Mouse (Mus musculus) liver, embryonic 15.5 days (tissue): ENCODE data around the gene She. TPM values are rescaled to one million over a fixed set of nuclear protein-coding genes. Genes with fewer than 3 reads are reported as not detected.
"Not testable (repeated sequence)": the region's sequence is repeated elsewhere in the genome, so short reads cannot be mapped to it uniquely, and the experiment has no call there.

Source experiments
- ATAC-seq: fragments of 200-750 bp; cut with Nextera tagmentation; 2 replicates; pipeline ENCODE4 v1.8.0; 2017; ENCODE audit warnings: moderate number of reproducible peaks, mild to moderate bottlenecking, moderate library complexity; ENCODE audit not compliant: insufficient read depth
- H3K27ac ChIP-seq: fragments of 300-500 bp; sonication (generic); replicated peaks from 2 replicates; pipeline ENCODE4 v1.5.1; 2015; ENCODE audit warnings: mild to moderate bottlenecking, inconsistent platforms
- H3K27me3 ChIP-seq: fragments of 300-500 bp; sonication (generic); 2 replicates; pipeline ENCODE4 v1.6.1; 2015; ENCODE audit warnings: mild to moderate bottlenecking, inconsistent platforms
- H3K36me3 ChIP-seq: fragments of 300-500 bp; sonication (generic); replicated peaks from 2 replicates; pipeline ENCODE4 v1.6.1; 2015; ENCODE audit warnings: moderate library complexity, mild to moderate bottlenecking, inconsistent platforms
- H3K4me1 ChIP-seq: fragments of 300-500 bp; sonication (generic); replicated peaks from 2 replicates; pipeline ENCODE4 v1.6.1; 2015; ENCODE audit warnings: inconsistent platforms
- H3K4me2 ChIP-seq: fragments of 300-500 bp; sonication (generic); 2 replicates; pipeline ENCODE4 v1.6.1; 2015; ENCODE audit warnings: moderate library complexity, mild to moderate bottlenecking, inconsistent platforms
- H3K4me3 ChIP-seq: fragments of 300-500 bp; sonication (generic); replicated peaks from 2 replicates; pipeline ENCODE4 v1.5.1; 2015; ENCODE audit warnings: mild to moderate bottlenecking, inconsistent platforms
- H3K9ac ChIP-seq: fragments of 300-500 bp; sonication (generic); 2 replicates; pipeline ENCODE4 v1.6.1; 2015; ENCODE audit warnings: moderate library complexity, mild to moderate bottlenecking, inconsistent platforms
- H3K9me3 ChIP-seq: fragments of 300-500 bp; sonication (generic); replicated peaks from 2 replicates; pipeline ENCODE4 v1.6.1; 2016; ENCODE audit warnings: inconsistent platforms
- WGBS: fragments of 180-500 bp; shearing (Covaris S2); methylation state at CpG from one replicate; pipeline ENCODE4 v1.1.7; 2015; ENCODE audit warnings: mixed read lengths; ENCODE audit not compliant: insufficient replicate concordance; 5-methylcytosine and 5-hydroxymethylcytosine counted together
- polyA plus RNA-seq: library from polyadenylated mRNA; unstranded; fragments of >200 nt; fragmentation: Nextera tagmentation; extraction: Ambion mirVana; gene quantifications from 2 replicates; pipeline ENCODE4 v1.2.1, GENCODE M21; 2015

She gene
- polyA plus RNA-seq, 1 experiment from 2014 or later, result 0.93 TPM

GRCm38 (mm10) chr3:89800078-89800477 is 31.1 kb upstream of the She start:
- not testable (repeated sequence) for H3K36me3 ChIP-seq, ATAC-seq

GRCm38 (mm10) chr3:89800774-89801506 is 30.2 kb upstream of the She start:
- Histone ChIP-seq H3K4me1 (0 out of 2 replicates have a peak, but pooled peaks cover 6% of the 10 kb centered on the region), H3K9me3 (no peaks in the 10 kb centered on the region), H3K4me2 (no peak overlapping the region), H3K9ac (no peak overlapping the region), H3K27me3 (peaks cover 3% of the 10 kb centered on the region; the same call in 1 of the 2 replicates), H3K27ac (no peak overlapping the region), H3K4me3 (no peak overlapping the region), H3K36me3 (no peaks in the 10 kb centered on the region)
- whole genome bisulfite sequencing, result 60% methylated on average over 5 of the region's 5 CpGs
- ATAC-seq, result no peak

More at GRCm38 (mm10) chr3:89800078-89800477, 31.1 kb upstream of the She start:
- not testable (repeated sequence) for H3K4me3 ChIP-seq, H3K9me3 ChIP-seq, H3K9ac ChIP-seq, H3K4me2 ChIP-seq, H3K4me1 ChIP-seq, H3K27me3 ChIP-seq, H3K27ac ChIP-seq
- WGBS, result 52% methylated on average over 3 of the region's 3 CpGs

- Histone ChIP-seq H3K4me1 (0 out of 2 replicates have a peak, but pooled peaks cover 6% of the 10 kb centered on the region), H3K36me3 (no peaks in the 10 kb centered on the region), H3K27me3 (peaks cover 3% of the 10 kb centered on the region; the same call in 1 of the 2 replicates), H3K4me3 (no peak overlapping the region), H3K27ac (no peak overlapping the region), H3K9ac (no peak overlapping the region), H3K4me2 (no peak overlapping the region), H3K9me3 (no peaks in the 10 kb centered on the region)
- no peak for ATAC-seq
- 2% methylated on average over 3 of the region's 3 CpGs for whole genome bisulfite sequencing
These were observed 29.7 kb upstream of the She start for GRCm38 (mm10) chr3:89801507-89801847.

- 68% methylated on average over 15 of the region's 15 CpGs for WGBS
- H3K4me2 ChIP-seq, result no peak overlapping the region
- H3K36me3 ChIP-seq, result no peaks in the 10 kb centered on the region
- H3K27ac ChIP-seq, result no peak overlapping the region
- H3K27me3 ChIP-seq, result peaks cover 3% of the 10 kb centered on the region; the same call in 1 of the 2 replicates
- no peak for ATAC-seq
- no peak overlapping the region for H3K4me3 ChIP-seq
- H3K9me3 ChIP-seq, result no peaks in the 10 kb centered on the region
- H3K9ac ChIP-seq, result no peak overlapping the region
- H3K4me1 ChIP-seq, result peaks cover 17% of the 10 kb centered on the region
These were observed 28.3 kb upstream of the She start for GRCm38 (mm10) chr3:89802876-89803275.

GRCm38 (mm10) chr3:89805179-89805578 is 26.0 kb upstream of the She start:
- WGBS, result 65% methylated on average over 4 of the region's 4 CpGs
- H3K36me3 ChIP-seq, result no peaks in the 10 kb centered on the region
- no peak overlapping the region for H3K9ac ChIP-seq
- H3K4me3 ChIP-seq, result no peak overlapping the region
- ATAC-seq, result no peak
- H3K4me1 ChIP-seq, result peaks cover 33% of the 10 kb centered on the region
- no peaks in the 10 kb centered on the region for H3K27me3 ChIP-seq
- no peaks in the 10 kb centered on the region for H3K9me3 ChIP-seq
- H3K27ac ChIP-seq, result no peak overlapping the region
- no peak overlapping the region for H3K4me2 ChIP-seq

GRCm38 (mm10) chr3:89806751-89807150 is 24.4 kb upstream of the She start:
- 84% methylated on average over 2 of the region's 2 CpGs for WGBS

GRCm38 (mm10) chr3:89807171-89807570 is 24.0 kb upstream of the She start:
- H3K4me3 ChIP-seq, result no peak overlapping the region
- H3K36me3 ChIP-seq, result no peaks in the 10 kb centered on the region
- peaks cover 27% of the 10 kb centered on the region for H3K4me1 ChIP-seq
- H3K9ac ChIP-seq, result no peak overlapping the region
- no peak overlapping the region for H3K4me2 ChIP-seq
- peaks cover 2% of the 10 kb centered on the region; the same call in 1 of the 2 replicates for H3K27me3 ChIP-seq
- peak overlapping the region; percentile 97 for H3K27ac ChIP-seq
- WGBS, result 82% methylated on average over 3 of the region's 3 CpGs
- no peaks in the 10 kb centered on the region for H3K9me3 ChIP-seq
- no peak for ATAC-seq

More at GRCm38 (mm10) chr3:89806751-89807150, 24.4 kb upstream of the She start:
- H3K4me3 ChIP-seq, result no peak overlapping the region
- H3K27ac ChIP-seq, result peak overlapping the region; percentile 97
- H3K36me3 ChIP-seq, result no peaks in the 10 kb centered on the region
- H3K9ac ChIP-seq, result no peak overlapping the region
- H3K27me3 ChIP-seq, result no peaks in the 10 kb centered on the region
- no peak for ATAC-seq
- H3K9me3 ChIP-seq, result no peaks in the 10 kb centered on the region
- no peak overlapping the region for H3K4me2 ChIP-seq
- H3K4me1 ChIP-seq, result peaks cover 27% of the 10 kb centered on the region

- 36% methylated on average over 5 of the region's 5 CpGs for WGBS
- Histone ChIP-seq H3K4me1 (peaks cover 27% of the 10 kb centered on the region), H3K4me2 (peak overlapping the region; percentile 71), H3K9ac (peak overlapping the region; percentile 55), H3K4me3 (peak overlapping the region; percentile 45), H3K36me3 (no peaks in the 10 kb centered on the region), H3K9me3 (no peaks in the 10 kb centered on the region), H3K27ac (peak overlapping the region; percentile 97), H3K27me3 (peaks cover 9% of the 10 kb centered on the region)
- peak; percentile 88 for ATAC-seq
These were observed 23.3 kb upstream of the She start for GRCm38 (mm10) chr3:89807881-89808280.

GRCm38 (mm10) chr3:89808638-89809037 is 22.5 kb upstream of the She start:
- peak; percentile 92 for ATAC-seq
- peak overlapping the region; percentile 97 for H3K27ac ChIP-seq
- H3K4me2 ChIP-seq, result peak overlapping the region; percentile 71
- H3K36me3 ChIP-seq, result no peaks in the 10 kb centered on the region
- peak overlapping the region; percentile 45 for H3K4me3 ChIP-seq
- H3K27me3 ChIP-seq, result peaks cover 16% of the 10 kb centered on the region
- H3K4me1 ChIP-seq, result peaks cover 27% of the 10 kb centered on the region
- H3K9ac ChIP-seq, result peak overlapping the region; percentile 55
- 29% methylated on average over 9 of the region's 9 CpGs for WGBS
- H3K9me3 ChIP-seq, result no peaks in the 10 kb centered on the region

- Histone ChIP-seq H3K27ac (no peak overlapping the region), H3K4me2 (no peak overlapping the region), H3K27me3 (peaks cover 17% of the 10 kb centered on the region), H3K36me3 (no peaks in the 10 kb centered on the region), H3K9me3 (no peaks in the 10 kb centered on the region), H3K4me1 (peaks cover 27% of the 10 kb centered on the region), H3K9ac (no peak overlapping the region), H3K4me3 (no peak overlapping the region)
- ATAC-seq, result no peak
These were observed 20.3 kb upstream of the She start for GRCm38 (mm10) chr3:89810841-89811240.

GRCm38 (mm10) chr3:89812166-89812565 is 19.0 kb upstream of the She start:
- no peak overlapping the region for H3K4me3 ChIP-seq
- H3K4me2 ChIP-seq, result no peak overlapping the region
- H3K9ac ChIP-seq, result no peak overlapping the region
- ATAC-seq, result no peak
- no peak overlapping the region for H3K27ac ChIP-seq
- H3K4me1 ChIP-seq, result peaks cover 23% of the 10 kb centered on the region
- peaks cover 23% of the 10 kb centered on the region for H3K27me3 ChIP-seq
- no peaks in the 10 kb centered on the region for H3K9me3 ChIP-seq
- H3K36me3 ChIP-seq, result no peaks in the 10 kb centered on the region
- WGBS, result 60% methylated on average over 3 of the region's 3 CpGs

- Histone ChIP-seq H3K9ac (no peak overlapping the region), H3K9me3 (no peaks in the 10 kb centered on the region), H3K4me2 (no peak overlapping the region), H3K4me1 (peaks cover 5% of the 10 kb centered on the region), H3K36me3 (no peaks in the 10 kb centered on the region), H3K27me3 (peaks cover 30% of the 10 kb centered on the region), H3K27ac (no peak overlapping the region), H3K4me3 (no peak overlapping the region)
- 62% methylated on average over 7 of the region's 7 CpGs for WGBS
- ATAC-seq, result no peak
These were observed 17.1 kb upstream of the She start for GRCm38 (mm10) chr3:89814051-89814450.
